Mouse (Mus musculus): ENCODE results near the gene Acot1. TPM values are rescaled to one million over a fixed set of nuclear protein-coding genes. Genes with fewer than 3 reads are reported as not detected.
"Not testable (repeated sequence)": the region's sequence is repeated elsewhere in the genome, so short reads cannot be mapped to it uniquely, and the experiment has no call there.

Acot1 gene
- polyA plus RNA-seq, 1 experiment from 2014 or later: 69.8 TPM

GRCm38 (mm10) chr12:84011251-84012040 is 2.2 kb downstream of the Acot1 start:
- no peaks in the 10 kb centered on the region for H3K9me3 ChIP-seq (ENCODE audit: low read length)
- H3K27me3 ChIP-seq (ENCODE audit: insufficient read depth, low read length): no peaks in the 10 kb centered on the region
- peak; percentile 81 for ATAC-seq (ENCODE audit: low FRiP score, low TSS enrichment)
- peak overlapping the region; percentile 19 for H3K4me3 ChIP-seq (ENCODE audit: low read length)
- H3K4me1 ChIP-seq (ENCODE audit: insufficient read depth, low read length): peaks cover 28% of the 10 kb centered on the region
- WGBS: 28% methylated on average over 12 of the region's 12 CpGs
- H3K27ac ChIP-seq (ENCODE audit: low read length): peak overlapping the region; percentile 67
- H3K9ac ChIP-seq (replicated peaks; ENCODE audit: low read length): 0 out of 2 replicates have a peak overlapping the region, but pooled peaks have one; percentile 23
- peak overlapping the region; percentile 56 for H3K4me2 ChIP-seq (replicated peaks; ENCODE audit: low read depth, low read length)
- H3K36me3 ChIP-seq (ENCODE audit: insufficient read depth, low read length): peaks cover 9% of the 10 kb centered on the region; the same call in 1 of the 2 replicates

GRCm38 (mm10) chr12:84013130-84013529 is 3.8 kb downstream of the Acot1 start:
- H3K4me2 ChIP-seq (replicated peaks; ENCODE audit: low read depth, low read length): no peak overlapping the region
- peaks cover 13% of the 10 kb centered on the region; the same call in 1 of the 2 replicates for H3K36me3 ChIP-seq (ENCODE audit: insufficient read depth, low read length)
- H3K4me3 ChIP-seq (ENCODE audit: low read length): no peak overlapping the region
- no peaks in the 10 kb centered on the region for H3K27me3 ChIP-seq (ENCODE audit: insufficient read depth, low read length)
- peaks cover 28% of the 10 kb centered on the region for H3K4me1 ChIP-seq (ENCODE audit: insufficient read depth, low read length)
- no peak overlapping the region for H3K27ac ChIP-seq (ENCODE audit: low read length)
- H3K9me3 ChIP-seq (ENCODE audit: low read length): no peaks in the 10 kb centered on the region
- 74% methylated on average over 6 of the region's 6 CpGs for WGBS
- H3K9ac ChIP-seq (replicated peaks; ENCODE audit: low read length): no peak overlapping the region
- no peak for ATAC-seq (ENCODE audit: low FRiP score, low TSS enrichment)

- no peak for ATAC-seq (ENCODE audit: low FRiP score, low TSS enrichment)
- no peak overlapping the region for H3K27ac ChIP-seq (ENCODE audit: low read length)
- 92% methylated on average over 7 of the region's 7 CpGs for WGBS
Observed at GRCm38 (mm10) chr12:84013701-84014100, 4.4 kb downstream of the Acot1 start.

GRCm38 (mm10) chr12:84020528-84020927 is 11.2 kb downstream of the Acot1 start:
- H3K36me3 ChIP-seq (ENCODE audit: insufficient read depth, low read length); H3K4me2 ChIP-seq (replicated peaks; ENCODE audit: low read depth, low read length); H3K4me1 ChIP-seq (ENCODE audit: insufficient read depth, low read length); H3K4me3 ChIP-seq (ENCODE audit: low read length); H3K27ac ChIP-seq (ENCODE audit: low read length); H3K9me3 ChIP-seq (ENCODE audit: low read length); H3K27me3 ChIP-seq (ENCODE audit: insufficient read depth, low read length); H3K9ac ChIP-seq (replicated peaks; ENCODE audit: low read length): not testable (repeated sequence)
- peak; percentile 85 for ATAC-seq (ENCODE audit: low FRiP score, low TSS enrichment)
- 17% methylated on average over 7 of the region's 7 CpGs for WGBS

More at GRCm38 (mm10) chr12:84013701-84014100, 4.4 kb downstream of the Acot1 start:
- H3K4me1 ChIP-seq (ENCODE audit: insufficient read depth, low read length): peaks cover 24% of the 10 kb centered on the region
- no peaks in the 10 kb centered on the region for H3K9me3 ChIP-seq (ENCODE audit: low read length)
- peaks cover 13% of the 10 kb centered on the region; the same call in 1 of the 2 replicates for H3K36me3 ChIP-seq (ENCODE audit: insufficient read depth, low read length)
- H3K4me3 ChIP-seq (ENCODE audit: low read length): no peak overlapping the region
- H3K9ac ChIP-seq (replicated peaks; ENCODE audit: low read length): no peak overlapping the region
- H3K4me2 ChIP-seq (replicated peaks; ENCODE audit: low read depth, low read length): no peak overlapping the region
- H3K27me3 ChIP-seq (ENCODE audit: insufficient read depth, low read length): no peaks in the 10 kb centered on the region

- not testable (repeated sequence) for ATAC-seq (ENCODE audit: low FRiP score, low TSS enrichment); H3K9me3 ChIP-seq (ENCODE audit: low read length); H3K4me3 ChIP-seq (ENCODE audit: low read length); H3K4me2 ChIP-seq (replicated peaks; ENCODE audit: low read depth, low read length); H3K27ac ChIP-seq (ENCODE audit: low read length); H3K4me1 ChIP-seq (ENCODE audit: insufficient read depth, low read length); H3K36me3 ChIP-seq (ENCODE audit: insufficient read depth, low read length); H3K9ac ChIP-seq (replicated peaks; ENCODE audit: low read length); H3K27me3 ChIP-seq (ENCODE audit: insufficient read depth, low read length)
- 93% methylated on average over 4 of the region's 4 CpGs for WGBS
Observed at GRCm38 (mm10) chr12:84022266-84022665, 13.0 kb downstream of the Acot1 start.

- no peak for ATAC-seq (ENCODE audit: low FRiP score, low TSS enrichment)
- H3K4me1 ChIP-seq (ENCODE audit: insufficient read depth, low read length): no peaks in the 10 kb centered on the region
- no peak overlapping the region for H3K27ac ChIP-seq (ENCODE audit: low read length)
- WGBS: 77% methylated on average over 9 of the region's 9 CpGs
- H3K4me3 ChIP-seq (ENCODE audit: low read length): no peak overlapping the region
- H3K9ac ChIP-seq (replicated peaks; ENCODE audit: low read length): no peak overlapping the region
- no peaks in the 10 kb centered on the region for H3K36me3 ChIP-seq (ENCODE audit: insufficient read depth, low read length)
- no peak overlapping the region for H3K4me2 ChIP-seq (replicated peaks; ENCODE audit: low read depth, low read length)
- no peaks in the 10 kb centered on the region for H3K27me3 ChIP-seq (ENCODE audit: insufficient read depth, low read length)
- no peaks in the 10 kb centered on the region for H3K9me3 ChIP-seq (ENCODE audit: low read length)
Observed at GRCm38 (mm10) chr12:84023052-84023745, 13.9 kb downstream of the Acot1 start.

- Histone ChIP-seq H3K9ac (replicated peaks; ENCODE audit: low read length) (no peak overlapping the region), H3K9me3 (ENCODE audit: low read length) (no peaks in the 10 kb centered on the region), H3K4me2 (replicated peaks; ENCODE audit: low read depth, low read length) (no peak overlapping the region), H3K4me3 (ENCODE audit: low read length) (no peak overlapping the region), H3K4me1 (ENCODE audit: insufficient read depth, low read length) (no peaks in the 10 kb centered on the region), H3K36me3 (ENCODE audit: insufficient read depth, low read length) (no peaks in the 10 kb centered on the region), H3K27me3 (ENCODE audit: insufficient read depth, low read length) (no peaks in the 10 kb centered on the region), H3K27ac (ENCODE audit: low read length) (no peak overlapping the region)
- ATAC-seq (ENCODE audit: low FRiP score, low TSS enrichment): no peak
- WGBS: 76% methylated on average over 7 of the region's 7 CpGs
Observed at GRCm38 (mm10) chr12:84025888-84026287, 16.6 kb downstream of the Acot1 start.

GRCm38 (mm10) chr12:84028328-84028727 is 19.0 kb downstream of the Acot1 start:
- not testable (repeated sequence) for H3K9ac ChIP-seq (replicated peaks; ENCODE audit: low read length); H3K36me3 ChIP-seq (ENCODE audit: insufficient read depth, low read length); H3K27ac ChIP-seq (ENCODE audit: low read length); H3K27me3 ChIP-seq (ENCODE audit: insufficient read depth, low read length); H3K9me3 ChIP-seq (ENCODE audit: low read length); H3K4me1 ChIP-seq (ENCODE audit: insufficient read depth, low read length); H3K4me3 ChIP-seq (ENCODE audit: low read length); H3K4me2 ChIP-seq (replicated peaks; ENCODE audit: low read depth, low read length); ATAC-seq (ENCODE audit: low FRiP score, low TSS enrichment)
- whole genome bisulfite sequencing: 74% methylated on average over 3 of the region's 3 CpGs

GRCm38 (mm10) chr12:84029043-84029442 is 19.8 kb downstream of the Acot1 start:
- not testable (repeated sequence) for H3K27me3 ChIP-seq (ENCODE audit: insufficient read depth, low read length); H3K4me3 ChIP-seq (ENCODE audit: low read length); H3K4me2 ChIP-seq (replicated peaks; ENCODE audit: low read depth, low read length); H3K27ac ChIP-seq (ENCODE audit: low read length); H3K4me1 ChIP-seq (ENCODE audit: insufficient read depth, low read length); H3K9me3 ChIP-seq (ENCODE audit: low read length); ATAC-seq (ENCODE audit: low FRiP score, low TSS enrichment); H3K9ac ChIP-seq (replicated peaks; ENCODE audit: low read length); H3K36me3 ChIP-seq (ENCODE audit: insufficient read depth, low read length)
- 100% methylated on average over 1 of the region's 1 CpGs for WGBS

All from kidney, embryonic 16.5 days (tissue).